8 mouse cellular contexts compared by ENCODE assay signal in genomic region chr1:183296465-183296864, GRCm38 (mm10). TPM values are rescaled to one million over a fixed set of nuclear protein-coding genes. Genes with fewer than 3 reads are reported as not detected.
A peak's percentile ranks its signal among the peaks of the same experiment; 100 is the strongest.
DNase-seq lines count a peak whose midpoint lies in the region; ATAC-seq and TF ChIP-seq lines count a peak whose summit lies in the region.

Gene Aida, plus strand, starts transcription at chr1:183296590.

- H3K9me3 ChIP-seq in hindbrain, embryonic 16.5 days (ENCODE audit: control insufficient read depth, low read length) = no peaks in the 10 kb centered on the region
- no peaks in the 10 kb centered on the region for H3K9me3 ChIP-seq in limb, embryonic 10.5 days (replicated peaks)
- H3K9me3 ChIP-seq in stomach, postnatal 0 days (ENCODE audit: control insufficient read depth, low read length) = no peaks in the 10 kb centered on the region

- intact Hi-C loops in heart, adult 2 months (cut with DNase I) = no loop called here

- H3K9ac ChIP-seq in heart, adult 2 months (ENCODE audit: low read depth, low read length) = peak within 1 kb of the TSS; percentile 87
- peak within 1 kb of the TSS; percentile 59 for H3K9ac ChIP-seq in hindbrain, embryonic 16.5 days (ENCODE audit: low read depth, low read length)
- peak within 1 kb of the TSS; percentile 63 for H3K9ac ChIP-seq in stomach, postnatal 0 days (ENCODE audit: low read length)

- H3K4me3 ChIP-seq in heart, adult 2 months = peak within 1 kb of the TSS; percentile 56
- peak within 1 kb of the TSS; percentile 46 for H3K4me3 ChIP-seq in hindbrain, embryonic 16.5 days (ENCODE audit: low read length)
- peak within 1 kb of the TSS; percentile 60 for H3K4me3 ChIP-seq in limb, embryonic 10.5 days
- peak within 1 kb of the TSS; percentile 54 for H3K4me3 ChIP-seq in stomach, postnatal 0 days (ENCODE audit: low read depth, low read length)

- TF ChIP-seq CTCF in heart, adult 2 months (IDR thresholded peaks at IDR 0.05) = no peak
- TF ChIP-seq CTCF in stomach, postnatal 0 days (IDR thresholded peaks at IDR 0.05; ENCODE audit: low read depth) = no peak

- WGBS in heart, adult 2 months = under 1% methylated on average over 26 of the region's 26 CpGs
- under 1% methylated on average over 26 of the region's 26 CpGs for WGBS in hindbrain, embryonic 16.5 days
- whole genome bisulfite sequencing in limb, embryonic 10.5 days = under 1% methylated on average over 26 of the region's 26 CpGs
- under 1% methylated on average over 26 of the region's 26 CpGs for WGBS in stomach, postnatal 0 days

- peak; percentile 31 for ATAC-seq in hindbrain, embryonic 16.5 days
- peak; percentile 4; the same call in 1 of the 2 replicates for ATAC-seq in stomach, postnatal 0 days (ENCODE audit: low FRiP score, low TSS enrichment)

- DNase-seq in heart, adult 2 months = no peak
- no peak for DNase-seq in heart, adult 11 months
- peak; percentile 66 for DNase-seq in cerebellum, adult 11-12 months
- DNase-seq in gastrocnemius, adult 18-20 months (ENCODE audit: low spot score) = no peak
- peak; percentile 72 for DNase-seq in limb, embryonic 10.5 days (ENCODE audit: low spot score)
- peak; percentile 44 for DNase-seq in mesoderm, embryonic 11.5 days (ENCODE audit: low read depth, low spot score)
- DNase-seq in stomach, postnatal 0 days (ENCODE audit: low spot score) = no peak

- peak within 1 kb of the TSS; percentile 52 for H3K4me2 ChIP-seq in hindbrain, embryonic 16.5 days (ENCODE audit: low read length)
- peak within 1 kb of the TSS; percentile 59 for H3K4me2 ChIP-seq in stomach, postnatal 0 days (replicated peaks; ENCODE audit: low read depth)

- H3K79me2 ChIP-seq in heart, adult 2 months (replicated peaks; ENCODE audit: control insufficient read depth, insufficient read depth, low read length) = peaks cover 4% of the 10 kb centered on the region; the same call in 1 of the 2 replicates

- no peaks in the 10 kb centered on the region for H3K4me1 ChIP-seq in heart, adult 2 months (ENCODE audit: control insufficient read depth, insufficient read depth, low read length)
- no peaks in the 10 kb centered on the region for H3K4me1 ChIP-seq in hindbrain, embryonic 16.5 days (ENCODE audit: control insufficient read depth, insufficient read depth, low read depth, low read length)
- no peaks in the 10 kb centered on the region for H3K4me1 ChIP-seq in limb, embryonic 10.5 days
- no peaks in the 10 kb centered on the region for H3K4me1 ChIP-seq in stomach, postnatal 0 days (replicated peaks; ENCODE audit: control insufficient read depth, insufficient read depth)

- H3K36me3 ChIP-seq in heart, adult 2 months (ENCODE audit: control insufficient read depth, insufficient read depth, low read length) = no peaks in the 10 kb centered on the region; the same call in 1 of the 2 replicates
- H3K36me3 ChIP-seq in hindbrain, embryonic 16.5 days (ENCODE audit: control insufficient read depth, insufficient read depth, low read length) = no peaks in the 10 kb centered on the region; the same call in 1 of the 2 replicates
- H3K36me3 ChIP-seq in limb, embryonic 10.5 days = peaks cover 25% of the 10 kb centered on the region
- peaks cover 3% of the 10 kb centered on the region; the same call in 1 of the 2 replicates for H3K36me3 ChIP-seq in stomach, postnatal 0 days (ENCODE audit: control insufficient read depth, insufficient read depth, low read length)

- TF ChIP-seq POLR2A in heart, adult 2 months (IDR thresholded peaks at IDR 0.05; ENCODE audit: insufficient read depth, low read depth, low read length) = no peak

- H3K27ac ChIP-seq in heart, adult 2 months = peak within 1 kb of the TSS; percentile 75
- peak within 1 kb of the TSS; percentile 76 for H3K27ac ChIP-seq in hindbrain, embryonic 16.5 days (ENCODE audit: low read depth, low read length)
- H3K27ac ChIP-seq in limb, embryonic 10.5 days = peak within 1 kb of the TSS; percentile 79
- peak within 1 kb of the TSS; percentile 59 for H3K27ac ChIP-seq in stomach, postnatal 0 days (replicated peaks)

- H3K27me3 ChIP-seq in heart, adult 2 months (ENCODE audit: control insufficient read depth, insufficient read depth, low read length) = no peaks in the 10 kb centered on the region
- no peaks in the 10 kb centered on the region for H3K27me3 ChIP-seq in hindbrain, embryonic 16.5 days (replicated peaks; ENCODE audit: control insufficient read depth, insufficient read depth, low read length)
- no peaks in the 10 kb centered on the region for H3K27me3 ChIP-seq in limb, embryonic 10.5 days (ENCODE audit: low read depth, poor library complexity, severe bottlenecking)
- H3K27me3 ChIP-seq in stomach, postnatal 0 days (ENCODE audit: control insufficient read depth, insufficient read depth, low read length) = no peaks in the 10 kb centered on the region

- TF ChIP-seq EP300 in heart, adult 2 months (IDR thresholded peaks at IDR 0.05; ENCODE audit: insufficient read depth, low read depth, low read length) = no peak
- no peak for TF ChIP-seq EP300 in stomach, postnatal 0 days (optimal IDR thresholded peaks at IDR 0.05)

RNA-seq across cellular contexts. Expression of gene Aida, which starts in this region (rescaled TPM):
- total RNA-seq in heart, adult 2 months (2021) = 10 to 100 TPM; 27.6 to 28.5 TPM
- 16.9 and 40.8 TPM in 2 replicates for polyA plus RNA-seq in heart, adult 2 months (2012; rRNA removed)
- total RNA-seq in gastrocnemius, adult 18-20 months (2021) = 10 to 100 TPM; 21.1 to 22.6 TPM
- polyA plus RNA-seq in hindbrain, embryonic 16.5 days (2015; fragmentation: Nextera tagmentation; extraction: Ambion mirVana) = 51.2 and 54.4 TPM in 2 replicates
- 45.1 and 45.7 TPM in 2 replicates for polyA plus RNA-seq in limb, embryonic 10.5 days (2016; fragmentation: Nextera tagmentation; extraction: Ambion mirVana)
- polyA plus RNA-seq in stomach, postnatal 0 days (2015; fragmentation: Nextera tagmentation; extraction: Ambion mirVana) = 21.1 and 22.3 TPM in 2 replicates

Comparison
In these comparisons a context has a peak if more than half of its experiments do, and no peak if none do; other contexts are left out.
1. DNase-seq: peak in cerebellum, adult 11-12 months (single experiment), limb, embryonic 10.5 days (single experiment) and mesoderm, embryonic 11.5 days (single experiment); none in heart, adult 2 months (0 of 2), heart, adult 11 months (single experiment), gastrocnemius, adult 18-20 months (single experiment) and stomach, postnatal 0 days (single experiment).
2. Peak in every context shown above with its lines, with median percentiles within 50 percentile points of each other: H3K27ac ChIP-seq, H3K4me3 ChIP-seq and H3K9ac ChIP-seq.